Mouse (Mus musculus): ENCODE data around the gene P3h2. TPM values are rescaled to one million over a fixed set of nuclear protein-coding genes. Genes with fewer than 3 reads are reported as not detected.
A peak's percentile ranks its signal among the peaks of the same experiment; 100 is the strongest.

Gene P3h2
- total RNA-seq, 1 experiment from 2014 or later = 0.55 TPM

DNA sequence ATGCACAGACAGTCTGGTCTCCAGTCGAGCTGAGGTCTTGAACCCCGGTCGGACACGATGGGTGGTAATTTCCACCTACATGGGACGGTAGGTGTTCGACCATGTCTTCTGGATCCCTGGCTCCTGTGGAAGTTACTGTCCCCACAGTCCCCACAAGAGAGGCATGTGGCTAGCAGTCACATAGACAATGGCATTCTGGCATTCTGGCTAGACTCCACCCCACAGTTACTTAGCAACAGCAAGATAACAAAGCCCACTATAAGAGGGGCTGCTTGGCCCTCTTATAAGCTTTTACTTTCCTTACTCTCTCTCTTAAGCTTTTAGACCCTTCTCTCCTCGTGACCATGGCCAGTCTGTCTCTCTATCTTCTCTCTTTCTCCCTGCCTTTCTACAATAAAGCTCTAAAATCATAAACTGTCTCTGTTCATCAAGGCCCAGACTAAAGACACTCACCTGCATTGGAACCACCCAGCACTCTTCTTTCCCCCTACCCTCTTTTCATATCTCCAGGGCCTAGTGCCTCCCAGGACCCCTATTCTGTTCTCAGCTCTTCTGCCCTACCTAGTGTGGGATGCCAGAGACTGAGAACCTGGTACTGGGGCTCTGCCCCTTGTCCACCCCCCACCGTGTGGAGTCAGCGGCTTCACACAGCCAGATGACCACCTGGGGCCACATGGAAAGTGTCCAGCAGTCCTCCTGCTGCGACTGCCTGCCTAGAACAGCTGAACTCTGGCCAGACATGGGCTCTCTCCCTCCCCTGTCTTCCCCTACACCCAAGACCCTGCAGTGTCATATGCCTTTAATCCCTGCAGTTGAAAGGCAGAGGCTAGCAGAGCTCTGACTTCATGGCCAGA lies 28.1 kb downstream of the P3h2 start:
- ATAC-seq (replicated peaks; ENCODE audit: low read depth, poor library complexity, severe bottlenecking) = no peak

DNA sequence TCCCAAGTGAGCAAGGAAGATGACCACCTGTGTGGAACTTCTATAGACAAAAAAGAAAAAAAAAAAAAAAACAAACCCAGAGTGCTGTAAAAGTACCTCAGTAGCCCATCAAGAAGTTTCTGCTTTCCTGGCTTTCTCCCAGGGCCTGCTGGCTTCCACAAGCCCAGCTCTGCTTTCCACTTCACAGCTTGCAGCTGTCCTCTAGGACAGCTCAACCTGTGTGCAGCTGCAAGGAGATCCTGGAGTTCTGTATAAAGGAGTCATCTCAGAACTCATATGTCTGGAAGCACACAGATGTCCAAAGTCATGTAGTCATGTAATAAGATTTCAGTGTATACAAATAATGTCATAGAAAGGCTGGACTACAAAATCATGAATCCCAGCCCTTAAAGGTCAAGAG lies 30.5 kb downstream of the P3h2 start:
- no peak for ATAC-seq (replicated peaks; ENCODE audit: low read depth, poor library complexity, severe bottlenecking)

GRCm38 (mm10) chr16:26070376-26070775 lies 35.2 kb downstream of the P3h2 start:
- ATAC-seq (replicated peaks; ENCODE audit: low read depth, poor library complexity, severe bottlenecking) = no peak

DNA sequence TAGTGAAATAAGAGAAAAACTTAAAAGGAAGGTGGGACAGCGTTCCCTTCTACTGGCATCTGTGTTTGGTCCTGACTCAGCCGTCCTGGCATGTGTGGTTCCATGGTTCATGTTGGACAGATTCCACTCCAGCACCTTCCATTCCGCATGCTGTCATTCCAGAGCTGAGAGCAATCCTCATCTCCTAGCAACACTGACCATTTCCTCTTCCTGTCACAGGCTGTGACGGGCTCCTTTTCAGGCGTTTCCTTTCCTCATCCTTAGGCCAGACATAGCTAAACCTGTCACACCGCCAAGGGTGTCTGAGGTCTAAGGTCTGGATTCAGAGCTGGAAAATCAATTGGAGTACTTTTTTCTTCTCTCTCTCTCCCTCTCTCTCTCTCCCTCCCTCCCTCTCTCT lies 40.5 kb downstream of the P3h2 start:
- ATAC-seq (replicated peaks; ENCODE audit: low read depth, poor library complexity, severe bottlenecking) = no peak

- no peak for ATAC-seq (replicated peaks; ENCODE audit: low read depth, poor library complexity, severe bottlenecking)
These were observed 45.1 kb downstream of the P3h2 start for GRCm38 (mm10) chr16:26060239-26061085.

DNA sequence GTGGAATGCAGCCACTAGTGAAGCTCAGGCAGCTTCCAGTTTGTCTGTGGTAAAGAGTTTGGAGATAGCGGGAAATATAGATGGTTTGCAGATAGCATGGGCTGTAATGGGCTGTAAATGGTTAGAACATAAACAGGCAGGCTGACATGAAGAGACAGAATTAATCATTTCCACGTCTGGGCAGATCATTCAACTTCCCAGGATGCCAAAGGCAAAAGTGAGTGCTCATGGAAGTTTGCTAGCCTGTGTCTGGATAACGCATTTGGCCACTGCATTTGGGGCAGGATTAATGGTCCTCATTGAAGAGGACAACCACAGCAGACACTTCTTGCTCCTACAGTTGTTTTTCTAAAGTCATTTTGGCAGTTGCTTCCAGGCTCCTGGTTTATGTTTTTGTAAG lies 52.0 kb downstream of the P3h2 start:
- no peak for ATAC-seq (replicated peaks; ENCODE audit: low read depth, poor library complexity, severe bottlenecking)

DNA sequence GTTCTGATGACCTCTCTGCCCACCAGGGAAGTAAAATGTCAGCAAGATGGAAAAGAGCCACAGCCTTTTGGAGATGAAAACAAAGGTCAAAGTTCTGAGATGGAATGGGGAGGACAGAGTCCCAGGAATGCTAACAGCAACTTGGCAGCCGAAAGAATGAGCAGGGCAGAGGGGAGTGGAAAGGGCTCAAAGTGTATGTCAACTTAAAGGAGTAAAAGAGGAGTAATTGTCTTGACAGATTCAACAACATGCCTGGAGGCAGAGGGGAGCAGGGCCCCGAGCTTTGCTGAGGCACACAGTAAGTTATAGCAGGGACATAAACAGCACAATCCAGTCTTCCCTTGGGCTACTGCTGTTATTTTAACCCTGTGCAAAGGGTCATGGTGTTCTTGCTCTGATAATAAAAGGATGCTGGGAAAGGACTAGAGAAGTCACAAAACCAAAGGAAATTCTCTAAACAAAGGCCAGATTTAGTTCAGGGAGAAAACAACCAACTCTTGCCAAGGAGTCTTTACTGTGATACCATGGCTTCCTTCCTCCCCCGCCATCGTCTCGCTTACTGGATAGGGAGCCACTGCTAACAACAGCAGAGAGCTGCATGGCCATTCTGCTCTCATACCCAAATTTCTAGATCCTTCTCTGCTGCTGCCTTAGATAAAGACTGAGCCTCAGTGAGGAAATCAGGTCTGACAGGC lies 56.0 kb downstream of the P3h2 start:
- no peak for ATAC-seq (replicated peaks; ENCODE audit: low read depth, poor library complexity, severe bottlenecking)

DNA sequence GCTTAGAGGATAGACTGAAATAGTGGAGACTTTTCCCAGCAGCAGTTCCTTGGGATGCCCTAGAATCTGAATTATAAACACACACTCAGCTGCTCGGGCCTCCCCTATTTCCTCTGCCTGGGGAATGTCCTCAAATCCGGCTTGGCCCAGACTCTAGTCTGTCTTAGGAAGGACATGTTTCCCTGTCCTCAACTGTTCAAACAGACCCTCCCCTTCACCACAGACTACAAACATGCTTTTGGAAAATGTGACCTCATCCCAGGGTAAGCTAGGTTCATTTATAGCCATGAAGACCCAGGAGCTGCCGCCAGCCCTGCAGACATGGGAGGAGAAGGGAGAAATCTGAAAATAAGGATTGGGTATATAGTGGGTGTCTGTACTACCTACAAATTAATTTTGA lies 57.7 kb downstream of the P3h2 start:
- no peak for ATAC-seq (replicated peaks; ENCODE audit: low read depth, poor library complexity, severe bottlenecking)

DNA sequence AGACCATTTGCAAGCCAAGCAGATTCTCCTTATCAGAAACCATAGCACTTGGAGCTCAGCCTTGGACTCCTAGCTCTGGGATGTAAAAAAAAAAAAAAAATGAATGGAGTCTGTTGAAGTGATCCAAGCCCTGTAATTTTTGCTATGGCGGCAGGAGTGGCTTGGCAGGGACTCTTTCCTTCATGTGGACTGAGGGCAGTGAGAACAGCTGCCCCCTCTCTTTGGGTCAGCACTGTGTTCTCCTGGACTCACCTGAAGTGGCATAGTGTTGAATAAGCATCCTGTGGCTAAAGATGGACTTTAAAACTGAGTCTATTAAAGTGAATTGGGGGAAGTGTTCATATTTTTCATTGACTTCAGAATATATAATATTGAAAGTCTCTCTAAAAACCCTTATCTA lies 58.2 kb downstream of the P3h2 start:
- ATAC-seq (replicated peaks; ENCODE audit: low read depth, poor library complexity, severe bottlenecking) = no peak

- ATAC-seq (replicated peaks; ENCODE audit: low read depth, poor library complexity, severe bottlenecking) = no peak
These were observed 63.7 kb downstream of the P3h2 start for GRCm38 (mm10) chr16:26041929-26042303.

DNA sequence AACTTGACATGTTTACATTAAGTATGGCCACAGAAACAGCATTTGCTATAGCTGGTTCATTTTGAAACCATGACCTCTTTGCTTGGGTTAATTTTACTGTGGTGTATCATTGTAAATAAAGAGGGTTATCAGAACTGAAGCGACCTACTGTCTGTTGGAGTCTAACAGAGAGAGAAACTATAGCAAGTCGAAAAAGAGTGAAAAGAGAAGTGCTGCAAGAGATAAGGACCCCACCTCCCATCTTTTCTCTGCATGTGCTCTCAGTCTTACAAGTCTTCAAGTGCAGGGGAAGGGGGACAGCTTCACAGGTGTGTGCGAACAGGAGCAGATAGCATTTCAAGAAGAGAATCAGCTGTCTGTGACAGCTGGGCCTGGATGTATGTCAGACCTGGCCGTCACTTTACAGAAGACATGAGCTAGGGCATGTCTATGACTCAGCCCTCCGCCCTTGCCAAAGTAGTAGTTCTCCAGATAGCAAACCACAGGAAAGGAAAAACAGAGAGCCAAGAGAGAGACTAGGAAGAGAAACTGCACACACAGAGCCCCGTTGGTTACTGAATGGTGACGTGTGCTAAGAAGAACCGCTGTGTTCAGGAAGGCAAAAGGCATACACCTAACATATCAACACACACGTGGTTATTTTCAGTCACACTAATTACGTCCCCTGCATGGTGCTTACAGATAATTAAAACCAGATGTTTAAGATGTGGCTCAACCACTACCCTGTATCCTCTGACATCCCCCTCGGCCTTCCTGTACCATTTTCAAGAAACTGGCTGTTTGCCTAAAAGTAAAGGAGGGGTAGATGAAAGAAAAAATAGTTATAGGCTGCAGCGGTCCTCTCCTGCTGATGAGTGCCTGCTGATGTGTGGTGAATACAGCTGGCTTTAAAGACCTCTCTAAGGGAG lies 64.3 kb downstream of the P3h2 start:
- ATAC-seq (replicated peaks; ENCODE audit: low read depth, poor library complexity, severe bottlenecking) = peak; percentile 96

GRCm38 (mm10) chr16:26039320-26039719 lies 66.3 kb downstream of the P3h2 start:
- ATAC-seq (replicated peaks; ENCODE audit: low read depth, poor library complexity, severe bottlenecking) = no peak

DNA sequence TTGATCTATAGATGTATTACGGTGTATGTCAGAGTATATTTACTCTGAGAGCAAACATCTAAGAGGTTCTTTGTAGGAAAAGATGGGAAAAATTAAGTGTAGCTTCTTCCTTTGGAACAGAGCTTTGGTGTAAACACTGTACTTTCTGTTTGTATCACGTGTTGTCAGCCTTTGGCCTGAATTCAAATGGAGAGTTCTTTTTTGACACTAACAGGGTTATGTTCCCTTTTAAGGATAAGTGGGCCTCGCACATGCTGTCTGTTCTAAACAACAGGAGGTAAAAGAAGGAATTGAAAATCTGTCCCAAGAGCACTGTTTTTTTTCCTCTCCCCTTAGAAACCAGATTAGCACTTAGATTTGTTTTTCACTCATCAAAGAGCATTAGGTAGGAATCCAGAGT lies 70.1 kb downstream of the P3h2 start:
- no peak for ATAC-seq (replicated peaks; ENCODE audit: low read depth, poor library complexity, severe bottlenecking)

- ATAC-seq (replicated peaks; ENCODE audit: low read depth, poor library complexity, severe bottlenecking) = no peak
These were observed 70.5 kb downstream of the P3h2 start for GRCm38 (mm10) chr16:26035079-26035478.

DNA sequence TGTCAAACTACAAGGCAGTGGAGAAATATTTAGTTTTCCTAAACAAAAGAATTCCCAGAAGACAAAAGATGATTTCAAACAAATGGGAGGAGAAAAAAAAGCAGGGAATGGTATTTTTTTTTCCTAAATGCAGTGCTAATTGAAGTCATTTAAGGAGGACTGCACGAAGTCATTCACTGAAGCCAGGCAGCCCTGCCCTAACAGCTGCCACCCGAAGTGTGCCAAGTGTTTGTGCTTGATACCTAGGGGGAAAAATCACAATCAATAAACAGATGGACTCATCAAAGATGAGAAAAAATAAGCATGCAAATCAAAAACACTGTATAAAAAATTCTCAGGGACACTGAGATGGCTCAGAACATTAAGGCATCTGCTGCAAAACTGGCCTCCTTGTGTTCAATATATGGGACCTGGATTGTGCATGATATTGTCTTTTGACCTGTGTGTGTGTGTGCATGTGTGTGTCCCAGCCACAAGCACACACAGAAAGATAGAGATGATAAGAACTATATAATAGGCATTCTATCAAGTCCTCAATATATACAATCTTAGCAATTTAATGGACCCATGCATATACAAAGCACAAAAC lies 76.1 kb downstream of the P3h2 start:
- ATAC-seq (replicated peaks; ENCODE audit: low read depth, poor library complexity, severe bottlenecking) = no peak

DNA sequence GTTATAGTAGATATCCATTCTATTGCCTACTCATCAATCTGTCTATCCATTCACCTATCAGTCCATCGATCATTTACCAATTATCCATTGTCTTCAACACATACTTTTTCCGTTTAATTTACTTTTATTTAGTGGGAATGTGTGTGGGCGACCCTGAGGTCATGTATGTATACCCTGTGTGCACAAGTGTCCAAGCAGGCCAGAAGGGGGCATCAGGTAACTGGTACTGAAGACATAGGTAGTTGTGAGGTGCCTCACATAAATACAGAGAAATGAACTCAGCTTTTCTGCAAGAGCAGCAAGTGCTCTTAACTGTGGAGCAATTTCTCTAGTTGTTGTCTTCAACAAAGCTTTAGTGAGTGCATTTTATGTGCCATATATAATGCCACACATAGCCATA lies 79.2 kb downstream of the P3h2 start:
- no peak for ATAC-seq (replicated peaks; ENCODE audit: low read depth, poor library complexity, severe bottlenecking)

- ATAC-seq (replicated peaks; ENCODE audit: low read depth, poor library complexity, severe bottlenecking) = no peak
These were observed 81.0 kb downstream of the P3h2 start for GRCm38 (mm10) chr16:26024543-26024942.

DNA sequence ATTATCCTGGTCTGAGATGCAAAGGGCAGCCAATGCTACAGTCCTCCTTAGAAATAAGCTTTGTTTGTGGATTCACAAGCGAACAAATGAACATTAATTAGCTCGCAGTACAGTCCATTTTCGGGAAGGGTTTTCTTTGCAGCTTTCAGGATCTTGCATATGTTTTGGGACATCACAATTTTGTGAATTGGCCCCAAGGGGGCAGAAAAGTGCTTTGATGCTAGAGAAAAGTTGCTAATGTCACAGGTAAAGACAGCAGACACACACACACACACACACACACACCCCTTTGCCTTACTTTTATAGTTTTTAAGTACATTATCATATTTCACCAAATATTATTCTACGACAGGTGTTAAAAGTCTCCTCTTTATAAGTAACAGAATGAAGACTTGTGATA lies 82.2 kb downstream of the P3h2 start:
- ATAC-seq (replicated peaks; ENCODE audit: low read depth, poor library complexity, severe bottlenecking) = no peak

DNA sequence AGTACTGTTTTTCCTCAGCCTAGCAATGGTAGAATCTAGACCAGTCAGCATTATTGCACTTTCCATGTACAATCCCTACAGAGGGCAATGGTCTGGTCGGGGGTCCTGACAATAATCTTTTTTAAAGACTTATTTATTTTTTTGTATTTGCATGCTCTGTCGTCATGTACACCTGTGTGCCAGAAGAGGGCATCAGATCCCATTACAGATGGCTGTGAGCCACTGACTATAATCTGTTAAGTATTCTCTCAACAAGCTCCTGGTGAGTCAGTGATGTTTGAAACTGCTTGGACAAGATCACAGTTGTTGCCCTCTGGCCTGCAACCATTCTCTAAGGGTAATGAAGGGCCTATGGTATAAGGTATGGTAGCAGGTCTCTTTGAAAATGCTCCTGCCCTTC lies 83.8 kb downstream of the P3h2 start:
- no peak for ATAC-seq (replicated peaks; ENCODE audit: low read depth, poor library complexity, severe bottlenecking)

All from common myeloid progenitor, adult 5-6 weeks (primary cell).